Comparison of ENCODE assay signal across 8 mouse cellular contexts in the genomic region with DNA sequence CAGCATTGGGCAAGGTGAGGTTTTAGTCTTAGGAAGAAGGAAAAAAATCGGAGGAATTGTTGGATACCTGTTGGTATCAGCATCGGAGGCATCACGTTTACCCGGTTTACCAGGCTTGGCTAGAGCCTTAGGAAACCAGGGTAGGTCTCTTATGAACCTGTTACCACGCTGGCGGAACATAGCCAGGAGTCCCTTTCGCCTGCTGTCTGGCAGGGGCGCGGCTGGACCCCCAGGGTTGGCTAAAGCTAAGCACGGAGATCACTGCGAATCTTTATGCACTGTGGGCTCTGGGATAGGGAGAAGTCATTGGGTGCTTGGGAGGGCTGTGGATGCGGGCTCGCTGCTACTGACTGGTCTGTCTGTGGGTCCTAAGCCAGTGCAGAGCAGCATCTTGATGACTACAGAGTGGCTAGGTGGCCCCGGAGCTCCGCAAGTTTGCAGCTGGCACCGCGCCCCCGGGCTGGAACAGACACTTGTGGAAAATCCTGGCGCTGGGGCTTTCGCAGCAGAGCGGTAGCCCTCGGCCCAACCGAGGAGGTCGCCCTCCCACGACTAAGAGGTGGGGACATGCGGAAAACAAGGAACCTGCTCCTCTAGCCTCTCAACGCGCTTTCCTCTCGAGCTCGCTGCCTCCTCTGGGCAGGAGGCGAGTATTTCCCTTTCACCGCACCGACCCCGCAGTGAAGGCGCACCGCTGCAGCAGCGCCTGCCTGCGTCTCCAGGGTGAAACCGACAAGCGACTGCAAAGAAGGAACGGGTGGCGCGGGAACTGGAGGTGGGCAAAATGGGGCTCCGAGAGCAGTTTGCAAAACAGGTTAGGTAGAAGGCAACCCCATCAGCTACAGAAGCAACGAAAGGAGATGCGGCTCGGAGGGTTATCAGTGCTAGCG. TPM values are rescaled to one million over a fixed set of nuclear protein-coding genes. Genes with fewer than 3 reads are reported as not detected.
DNase-seq lines count a peak whose midpoint lies in the region; ATAC-seq and TF ChIP-seq lines count a peak whose summit lies in the region.

No protein-coding gene starts in this region.

- H3K27me3 ChIP-seq in lung, embryonic 14.5 days (ENCODE audit: insufficient read depth, low read length) = peaks cover 29% of the 10 kb centered on the region
- peaks cover 36% of the 10 kb centered on the region for H3K27me3 ChIP-seq in heart, postnatal 0 days (ENCODE audit: control insufficient read depth, insufficient read depth, low read length)

- intact Hi-C loops in left cerebral cortex, postnatal 4 days (cut with DNase I) = no loop called here

- H3K9me3 ChIP-seq in lung, embryonic 14.5 days (ENCODE audit: low read depth, low read length) = no peaks in the 10 kb centered on the region
- H3K9me3 ChIP-seq in heart, postnatal 0 days (replicated peaks; ENCODE audit: control insufficient read depth, low read length) = no peaks in the 10 kb centered on the region

- DNase-seq in lung, embryonic 14.5 days = peak; percentile 42
- no peak for DNase-seq in lung, adult 18-20 months
- DNase-seq in embryo, embryonic 10.5 days (ENCODE audit: low spot score) = peak; percentile 40
- no peak for DNase-seq in heart, postnatal 0 days (ENCODE audit: low spot score)
- DNase-seq in left cerebral cortex, postnatal 4 days = peak; percentile 76
- peak; percentile 52 for DNase-seq in retina, embryonic 14.5 days (ENCODE audit: low spot score)
- DNase-seq in adipocyte (ENCODE audit: low spot score) = no peak

- WGBS in lung, embryonic 14.5 days = under 1% methylated on average over 48 of the region's 48 CpGs
- WGBS in heart, postnatal 0 days = 2% methylated on average over 48 of the region's 48 CpGs

- no peaks in the 10 kb centered on the region for H3K4me1 ChIP-seq in lung, embryonic 14.5 days (ENCODE audit: insufficient read depth)
- no peaks in the 10 kb centered on the region for H3K4me1 ChIP-seq in heart, postnatal 0 days (ENCODE audit: control insufficient read depth, insufficient read depth)

- peak; percentile 42; the same call in 1 of the 2 replicates for ATAC-seq in lung, embryonic 14.5 days (ENCODE audit: insufficient read depth)
- no peak for ATAC-seq in heart, postnatal 0 days (ENCODE audit: insufficient read depth, low read depth)
- ATAC-seq in inflammation-experienced regulatory T-cells, adult 6 months = no peak

- H3K4me2 ChIP-seq in lung, embryonic 14.5 days = peak overlapping the region; percentile 88
- peak overlapping the region; percentile 76 for H3K4me2 ChIP-seq in heart, postnatal 0 days (ENCODE audit: low read depth, low read length)

- no peaks in the 10 kb centered on the region for H3K36me3 ChIP-seq in lung, embryonic 14.5 days (ENCODE audit: insufficient read depth)
- no peaks in the 10 kb centered on the region for H3K36me3 ChIP-seq in heart, postnatal 0 days (replicated peaks; ENCODE audit: control insufficient read depth, insufficient read depth, low read length)

- TF ChIP-seq CTCF in lung, embryonic 14.5 days (IDR thresholded peaks at IDR 0.05; ENCODE audit: low read depth) = no peak
- no peak for TF ChIP-seq CTCF in heart, postnatal 0 days (IDR thresholded peaks at IDR 0.05; ENCODE audit: low read depth)

- TF ChIP-seq EP300 in heart, postnatal 0 days (IDR thresholded peaks at IDR 0.05; ENCODE audit: low read depth) = no peak

- H3K4me3 ChIP-seq in lung, embryonic 14.5 days (ENCODE audit: low read depth, low read length) = peak overlapping the region; percentile 53
- H3K4me3 ChIP-seq in heart, postnatal 0 days (ENCODE audit: low read depth, low read length) = peak overlapping the region; percentile 48

- H3K9ac ChIP-seq in lung, embryonic 14.5 days = peak overlapping the region; percentile 38
- H3K9ac ChIP-seq in heart, postnatal 0 days (replicated peaks; ENCODE audit: low read depth, low read length) = no peak overlapping the region

- no peak overlapping the region for H3K27ac ChIP-seq in lung, embryonic 14.5 days (ENCODE audit: low read depth)
- H3K27ac ChIP-seq in heart, postnatal 0 days (ENCODE audit: low read depth) = no peak overlapping the region

RNA-seq across cellular contexts. Expression of a gene that starts 0.9 kb away (rescaled TPM):
- 6.8 and 8.3 TPM in 2 replicates for polyA plus RNA-seq in lung, embryonic 14.5 days (2014; fragmentation: Nextera tagmentation; extraction: Ambion mirVana)
- 0.15 and 5.9 TPM in 2 replicates for total RNA-seq in heart, postnatal 0 days (2014; rRNA removed; ENCODE audit: low replicate concordance)
- 0.19 and 0.21 TPM in 2 replicates for polyA plus RNA-seq in heart, postnatal 0 days (2015; fragmentation: Nextera tagmentation; extraction: Ambion mirVana)
- total RNA-seq in left cerebral cortex, postnatal 4 days (2021) = 100 to 1,000 TPM in 1 of 2 experiments, 10 to 100 TPM in 1; 96.0 to 110 TPM
- polyA plus RNA-seq in inflammation-experienced regulatory T-cells, adult 6 months (2017; shearing (Covaris generic)) = not detected

Comparison
In these comparisons a context has a peak if more than half of its experiments do, and no peak if none do; other contexts are left out.
1. DNase-seq: peak in lung, embryonic 14.5 days (single experiment), embryo, embryonic 10.5 days (single experiment), left cerebral cortex, postnatal 4 days (single experiment) and retina, embryonic 14.5 days (single experiment); none in lung, adult 18-20 months (0 of 2), heart, postnatal 0 days (single experiment) and adipocyte (single experiment).